Mouse (Mus musculus): Measurements from ENCODE around the gene Ndrg4. TPM values are rescaled to one million over a fixed set of nuclear protein-coding genes. Genes with fewer than 3 reads are reported as not detected.
A peak's percentile ranks its signal among the peaks of the same experiment; 100 is the strongest.

Gene Ndrg4
- total RNA-seq, 2 experiments from 2014 or later: 16.1 to 21.6 TPM

- no peak for DNase-seq
Observed at GRCm38 (mm10) chr8:95716546-95717335, 40.0 kb downstream of the Ndrg4 start.

GRCm38 (mm10) chr8:95727625-95728024, 50.8 kb downstream of the Ndrg4 start:
- DNase-seq: no peak

GRCm38 (mm10) chr8:95738596-95738995, 61.8 kb downstream of the Ndrg4 start:
- DNase-seq: no peak

GRCm38 (mm10) chr8:95741732-95742131, 65.0 kb downstream of the Ndrg4 start:
- DNase-seq: no peak

- DNase-seq: no peak
Observed at GRCm38 (mm10) chr8:95748028-95748427, 71.2 kb downstream of the Ndrg4 start.

- no peak for DNase-seq
Observed at GRCm38 (mm10) chr8:95751924-95752323, 75.1 kb downstream of the Ndrg4 start.

- DNase-seq: peak; percentile 34
Observed at GRCm38 (mm10) chr8:95760323-95760722, 83.5 kb downstream of the Ndrg4 start.

GRCm38 (mm10) chr8:95764133-95764532, 87.4 kb downstream of the Ndrg4 start:
- DNase-seq: no peak

Small RNAs within 50 kb of the gene (microRNA-seq; reads per million reads assigned to microRNA genes)
- gene Mir7073: not detected

Other genes starting within 250 kb of the Ndrg4 start
- gene Cfap20, start 242.1 kb upstream of the Ndrg4 start, total RNA-seq (2021): 10 to 100 TPM; 33.1 to 44.8 TPM
- gene Csnk2a2, start 186.9 kb upstream of the Ndrg4 start, total RNA-seq (2021): 10 to 100 TPM; 74.0 to 87.9 TPM
- under 1 TPM in 1 of 2 experiments, not detected in 1; 0.86 TPM for gene Ccdc113, start 142.9 kb upstream of the Ndrg4 start, total RNA-seq (2021)
- not detected for gene Prss54, start 100.6 kb upstream of the Ndrg4 start, total RNA-seq (2021)
- gene Gins3, start 43.5 kb upstream of the Ndrg4 start, total RNA-seq (2021): 1 to 10 TPM; 2.9 to 3.2 TPM
- 10 to 100 TPM; 30.1 to 35.5 TPM for gene Setd6, start 38.9 kb downstream of the Ndrg4 start, total RNA-seq (2021)
- 100 to 1,000 TPM; 148 to 168 TPM for gene Cnot1, start 130.5 kb downstream of the Ndrg4 start, total RNA-seq (2021)
- 100 to 1,000 TPM; 170 to 181 TPM for gene Sap18b, start 148.4 kb downstream of the Ndrg4 start, total RNA-seq (2021)
- gene Slc38a7, start 176.6 kb downstream of the Ndrg4 start, total RNA-seq (2021): 10 to 100 TPM; 17.6 to 22.1 TPM
- gene Got2, start 211.6 kb downstream of the Ndrg4 start, total RNA-seq (2021): 100 to 1,000 TPM; 122 to 138 TPM

Data from adrenal gland, postnatal 36 days (tissue).